Mouse (Mus musculus): Measurements from ENCODE around the gene Arpc2.

DNA sequence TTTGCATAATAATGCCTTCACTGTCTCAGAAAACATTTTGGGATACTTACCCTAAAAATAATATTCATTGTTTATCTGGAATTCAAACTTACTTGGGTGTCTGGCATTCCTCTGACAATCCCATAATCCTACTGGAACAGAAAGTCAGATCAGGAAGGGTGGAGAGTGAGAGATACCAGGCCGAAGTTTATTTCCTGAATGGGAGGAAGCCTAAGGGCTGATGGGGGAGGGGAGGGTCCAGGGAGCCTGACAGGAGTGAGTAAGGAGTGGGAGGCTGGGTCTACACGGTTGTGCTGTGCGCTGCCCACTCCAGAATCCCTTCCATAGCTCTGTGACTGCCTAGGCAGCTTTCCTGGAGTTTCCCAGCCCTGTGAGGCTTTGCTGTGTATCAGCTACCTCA lies 73.9 kb downstream of the Arpc2 start:
- no peak for TF ChIP-seq CTCF (IDR thresholded peaks at IDR 0.05; ENCODE audit: control insufficient read depth, insufficient read depth, insufficient replicate concordance, low read depth, low read length)
- no peak for TF ChIP-seq POLR2A (IDR thresholded peaks at IDR 0.05; ENCODE audit: control insufficient read depth, low read depth, low read length)

Data from testis, adult 2 months (tissue).